Mouse (Mus musculus): ENCODE results near the gene Ttc8. TPM values are rescaled to one million over a fixed set of nuclear protein-coding genes. Genes with fewer than 3 reads are reported as not detected.

Ttc8 gene
- polyA plus RNA-seq, 1 experiment = 57.7 TPM

GRCm38 (mm10) chr12:98993736-98994135, 73.4 kb downstream of the Ttc8 start:
- H3K4me3 ChIP-seq (ENCODE audit: insufficient read depth, low read length) = no peak overlapping the region
- H3K4me1 ChIP-seq (ENCODE audit: control insufficient read depth, insufficient read depth, low read length) = peaks cover 6% of the 10 kb centered on the region
- no peak for TF ChIP-seq POLR2A (IDR thresholded peaks at IDR 0.05; ENCODE audit: extremely low read depth, insufficient read depth, low read length)
- no peak for TF ChIP-seq CTCF (IDR thresholded peaks at IDR 0.05; ENCODE audit: extremely low read depth, insufficient read depth, low read length)
- no peak overlapping the region for H3K27ac ChIP-seq (ENCODE audit: insufficient read depth, low read length)

DNA sequence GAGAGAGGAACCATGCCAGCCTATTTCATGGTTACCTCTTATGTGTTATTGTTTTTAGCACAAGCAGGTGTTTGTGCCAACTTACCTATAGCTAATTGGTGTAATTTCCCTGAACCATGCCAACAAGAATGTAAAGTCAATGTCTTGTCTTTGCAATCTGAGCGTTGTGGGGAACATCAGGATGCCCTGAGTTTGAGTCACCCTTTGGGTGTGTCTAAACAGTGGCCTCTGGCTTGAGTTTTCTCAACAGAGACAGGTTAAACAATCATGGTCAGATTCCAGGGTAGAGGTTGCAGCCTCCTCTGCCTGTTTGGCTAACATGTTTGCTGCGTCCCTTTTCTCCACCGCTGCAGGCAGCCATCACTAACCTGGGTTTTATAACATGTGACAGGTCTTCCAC, 74.0 kb downstream of the Ttc8 start:
- no peak overlapping the region for H3K27ac ChIP-seq (ENCODE audit: insufficient read depth, low read length)

DNA sequence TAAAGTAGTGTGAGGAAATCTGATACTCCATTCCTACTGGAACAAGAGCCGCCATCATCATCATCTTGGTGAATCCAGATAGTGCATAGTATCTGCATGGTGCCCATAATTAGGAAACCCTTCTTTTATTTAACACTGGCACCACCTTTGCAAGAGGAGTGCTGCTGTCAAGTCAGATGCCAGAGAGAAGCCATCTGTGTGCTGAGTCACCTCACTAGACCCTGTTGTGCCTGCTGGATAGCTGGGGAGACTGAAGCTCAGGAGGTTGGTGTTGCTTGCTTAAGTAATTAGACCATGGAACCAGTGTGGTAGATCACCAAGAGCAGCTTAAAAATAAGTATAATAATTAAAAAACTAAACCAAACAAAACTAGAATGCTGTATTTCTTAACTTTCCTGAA, 75.5 kb downstream of the Ttc8 start:
- H3K4me3 ChIP-seq (ENCODE audit: insufficient read depth, low read length) = no peak overlapping the region
- H3K4me1 ChIP-seq (ENCODE audit: control insufficient read depth, insufficient read depth, low read length) = peaks cover 4% of the 10 kb centered on the region
- H3K27ac ChIP-seq (ENCODE audit: insufficient read depth, low read length) = no peak overlapping the region
- no peak for TF ChIP-seq POLR2A (IDR thresholded peaks at IDR 0.05; ENCODE audit: extremely low read depth, insufficient read depth, low read length)
- no peak for TF ChIP-seq CTCF (IDR thresholded peaks at IDR 0.05; ENCODE audit: extremely low read depth, insufficient read depth, low read length)

More for the DNA sequence above, 74.0 kb downstream of the Ttc8 start:
- H3K4me1 ChIP-seq (ENCODE audit: control insufficient read depth, insufficient read depth, low read length) = peaks cover 6% of the 10 kb centered on the region
- TF ChIP-seq POLR2A (IDR thresholded peaks at IDR 0.05; ENCODE audit: extremely low read depth, insufficient read depth, low read length) (no peak), CTCF (IDR thresholded peaks at IDR 0.05; ENCODE audit: extremely low read depth, insufficient read depth, low read length) (no peak)
- no peak overlapping the region for H3K4me3 ChIP-seq (ENCODE audit: insufficient read depth, low read length)

GRCm38 (mm10) chr12:98996581-98996988, 76.2 kb downstream of the Ttc8 start:
- Histone ChIP-seq H3K27ac (ENCODE audit: insufficient read depth, low read length) (peak overlapping the region; percentile 34; the same call in 1 of the 2 replicates), H3K4me1 (ENCODE audit: control insufficient read depth, insufficient read depth, low read length) (peaks cover 2% of the 10 kb centered on the region), H3K4me3 (ENCODE audit: insufficient read depth, low read length) (no peak overlapping the region)
- no peak for TF ChIP-seq CTCF (IDR thresholded peaks at IDR 0.05; ENCODE audit: extremely low read depth, insufficient read depth, low read length)
- TF ChIP-seq POLR2A (IDR thresholded peaks at IDR 0.05; ENCODE audit: extremely low read depth, insufficient read depth, low read length) = no peak

DNA sequence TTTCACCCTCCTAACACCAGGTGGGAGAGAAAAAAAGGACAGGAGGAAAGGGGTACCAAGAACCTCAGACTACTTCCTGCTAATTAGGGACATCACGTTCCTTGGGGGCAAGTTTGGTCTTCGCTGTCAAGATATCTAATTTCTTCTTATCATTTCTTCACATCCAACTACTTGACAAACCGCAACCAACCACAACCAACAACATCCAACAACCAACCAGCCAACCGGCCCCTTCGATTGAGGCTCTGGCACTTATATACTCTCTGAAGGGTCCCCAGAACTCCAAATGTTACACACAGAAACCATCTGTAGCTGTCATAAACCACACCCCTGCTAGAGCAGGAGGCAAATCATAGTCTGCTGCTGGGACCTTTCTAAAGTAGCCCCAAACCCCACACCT, 76.7 kb downstream of the Ttc8 start:
- no peak overlapping the region for H3K4me3 ChIP-seq (ENCODE audit: insufficient read depth, low read length)
- no peaks in the 10 kb centered on the region for H3K4me1 ChIP-seq (ENCODE audit: control insufficient read depth, insufficient read depth, low read length)
- peak overlapping the region; percentile 34; the same call in 1 of the 2 replicates for H3K27ac ChIP-seq (ENCODE audit: insufficient read depth, low read length)
- TF ChIP-seq POLR2A (IDR thresholded peaks at IDR 0.05; ENCODE audit: extremely low read depth, insufficient read depth, low read length) = no peak
- no peak for TF ChIP-seq CTCF (IDR thresholded peaks at IDR 0.05; ENCODE audit: extremely low read depth, insufficient read depth, low read length)

GRCm38 (mm10) chr12:98998662-98999428, 78.5 kb downstream of the Ttc8 start:
- H3K4me3 ChIP-seq (ENCODE audit: insufficient read depth, low read length) = no peak overlapping the region
- no peak overlapping the region for H3K27ac ChIP-seq (ENCODE audit: insufficient read depth, low read length)
- TF ChIP-seq POLR2A (IDR thresholded peaks at IDR 0.05; ENCODE audit: extremely low read depth, insufficient read depth, low read length) = no peak
- no peaks in the 10 kb centered on the region for H3K4me1 ChIP-seq (ENCODE audit: control insufficient read depth, insufficient read depth, low read length)

GRCm38 (mm10) chr12:99000310-99000709, 79.9 kb downstream of the Ttc8 start:
- Histone ChIP-seq H3K4me3 (ENCODE audit: insufficient read depth, low read length) (no peak overlapping the region), H3K4me1 (ENCODE audit: control insufficient read depth, insufficient read depth, low read length) (no peaks in the 10 kb centered on the region), H3K27ac (ENCODE audit: insufficient read depth, low read length) (no peak overlapping the region)
- no peak for TF ChIP-seq CTCF (IDR thresholded peaks at IDR 0.05; ENCODE audit: extremely low read depth, insufficient read depth, low read length)
- no peak for TF ChIP-seq POLR2A (IDR thresholded peaks at IDR 0.05; ENCODE audit: extremely low read depth, insufficient read depth, low read length)

DNA sequence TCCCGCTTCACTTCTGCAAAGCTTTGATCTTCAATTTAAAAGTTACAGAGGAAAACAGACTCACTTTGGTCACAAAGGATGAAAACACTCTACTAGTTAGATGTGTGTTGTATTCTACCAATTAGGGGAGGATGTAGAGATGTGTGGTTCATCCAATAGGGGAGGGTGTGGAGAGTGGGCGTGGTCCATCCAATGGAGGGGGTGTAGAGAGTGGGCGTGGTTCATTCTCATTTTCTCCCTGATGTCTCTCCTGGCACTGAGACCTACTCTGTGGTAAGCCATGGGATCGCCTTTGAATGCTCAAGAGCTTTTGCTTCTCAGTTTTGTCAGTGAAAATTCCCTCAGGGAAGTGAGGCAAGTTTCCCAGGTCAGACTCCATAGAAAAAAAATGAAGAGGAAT, 82.7 kb downstream of the Ttc8 start:
- TF ChIP-seq POLR2A (IDR thresholded peaks at IDR 0.05; ENCODE audit: extremely low read depth, insufficient read depth, low read length) (no peak), CTCF (IDR thresholded peaks at IDR 0.05; ENCODE audit: extremely low read depth, insufficient read depth, low read length) (no peak)
- H3K27ac ChIP-seq (ENCODE audit: insufficient read depth, low read length) = no peak overlapping the region
- H3K4me1 ChIP-seq (ENCODE audit: control insufficient read depth, insufficient read depth, low read length) = no peaks in the 10 kb centered on the region

DNA sequence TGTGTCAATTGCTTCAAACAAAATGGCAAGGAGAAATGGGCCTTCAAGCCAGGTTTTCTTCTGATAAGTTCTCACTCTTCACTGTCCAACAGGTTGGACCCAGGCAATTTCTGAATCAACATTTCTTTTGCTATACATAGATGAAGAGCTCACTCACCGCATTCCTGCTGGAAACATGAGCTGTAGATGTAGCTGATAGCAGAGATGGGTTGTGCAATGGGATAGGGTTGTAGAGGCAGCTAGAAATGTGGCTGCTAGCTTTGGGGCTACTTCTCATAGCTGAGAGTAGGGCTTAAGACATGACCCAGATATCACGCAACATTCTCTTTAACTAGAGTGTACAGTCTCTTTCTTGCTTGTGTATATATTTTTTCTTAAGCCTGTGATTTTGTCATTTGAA, 84.4 kb downstream of the Ttc8 start:
- TF ChIP-seq POLR2A (IDR thresholded peaks at IDR 0.05; ENCODE audit: extremely low read depth, insufficient read depth, low read length) = no peak
- TF ChIP-seq CTCF (IDR thresholded peaks at IDR 0.05; ENCODE audit: extremely low read depth, insufficient read depth, low read length) = no peak
- no peaks in the 10 kb centered on the region for H3K4me1 ChIP-seq (ENCODE audit: control insufficient read depth, insufficient read depth, low read length)

More for the DNA sequence above, 82.7 kb downstream of the Ttc8 start:
- no peak overlapping the region for H3K4me3 ChIP-seq (ENCODE audit: insufficient read depth, low read length)

GRCm38 (mm10) chr12:99008786-99009185, 88.4 kb downstream of the Ttc8 start:
- Histone ChIP-seq H3K27ac (ENCODE audit: insufficient read depth, low read length) (no peak overlapping the region), H3K4me3 (ENCODE audit: insufficient read depth, low read length) (no peak overlapping the region), H3K4me1 (ENCODE audit: control insufficient read depth, insufficient read depth, low read length) (no peaks in the 10 kb centered on the region)
- TF ChIP-seq POLR2A (IDR thresholded peaks at IDR 0.05; ENCODE audit: extremely low read depth, insufficient read depth, low read length) = no peak
- no peak for TF ChIP-seq CTCF (IDR thresholded peaks at IDR 0.05; ENCODE audit: extremely low read depth, insufficient read depth, low read length)

More for the DNA sequence above, 84.4 kb downstream of the Ttc8 start:
- H3K4me3 ChIP-seq (ENCODE audit: insufficient read depth, low read length) = no peak overlapping the region
- no peak overlapping the region for H3K27ac ChIP-seq (ENCODE audit: insufficient read depth, low read length)
